Mouse (Mus musculus) frontal cortex, adult (tissue): ENCODE data around the gene Cbfa2t3.
"Not testable (repeated sequence)": the region's sequence is repeated elsewhere in the genome, so short reads cannot be mapped to it uniquely, and the experiment has no call there.

Experiments used
- ATAC-seq: cut with Nextera tagmentation; 2 replicates; pipeline ENCODE4 v1.9.2; 2017; ENCODE audit warnings: mild to moderate bottlenecking, moderate library complexity, mixed read lengths; ENCODE audit not compliant: low TSS enrichment

Gene Cbfa2t3

DNA sequence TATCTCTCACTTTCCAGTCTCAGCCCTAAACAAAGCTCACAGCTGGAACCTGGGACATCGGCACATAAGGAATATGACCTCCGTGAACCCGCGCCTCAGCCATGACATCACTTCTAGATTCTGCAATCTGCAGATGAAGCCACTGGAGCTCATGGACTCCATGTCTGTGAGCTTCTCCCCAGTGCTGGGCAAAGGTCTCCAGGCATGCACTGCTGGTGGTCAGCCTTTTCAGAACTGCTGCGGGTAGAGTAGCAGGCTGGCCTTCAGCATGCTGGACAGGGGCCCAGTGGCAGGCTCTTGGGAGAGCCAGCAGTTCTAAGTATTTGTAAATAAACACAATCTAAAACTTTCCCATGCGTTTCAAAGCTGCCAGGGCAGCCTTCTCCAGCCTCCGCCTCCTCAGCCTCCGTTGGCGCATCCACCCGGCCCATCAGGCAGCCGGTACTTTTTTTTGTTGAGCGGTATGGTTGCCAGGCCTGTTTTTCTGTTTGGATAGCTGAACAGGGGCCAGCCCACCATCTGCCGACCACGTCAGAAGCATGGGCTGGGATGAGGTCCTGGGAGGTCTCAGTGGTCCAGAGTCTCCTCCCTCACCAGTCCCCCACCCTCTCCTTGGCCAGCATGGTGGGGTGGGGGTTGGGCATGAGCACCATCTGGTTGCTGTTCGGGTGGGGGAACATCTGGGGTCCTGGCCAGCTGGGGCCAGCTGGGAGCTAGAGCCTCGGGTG lies 59.2 kb downstream of the Cbfa2t3 start:
- no peak for ATAC-seq

DNA sequence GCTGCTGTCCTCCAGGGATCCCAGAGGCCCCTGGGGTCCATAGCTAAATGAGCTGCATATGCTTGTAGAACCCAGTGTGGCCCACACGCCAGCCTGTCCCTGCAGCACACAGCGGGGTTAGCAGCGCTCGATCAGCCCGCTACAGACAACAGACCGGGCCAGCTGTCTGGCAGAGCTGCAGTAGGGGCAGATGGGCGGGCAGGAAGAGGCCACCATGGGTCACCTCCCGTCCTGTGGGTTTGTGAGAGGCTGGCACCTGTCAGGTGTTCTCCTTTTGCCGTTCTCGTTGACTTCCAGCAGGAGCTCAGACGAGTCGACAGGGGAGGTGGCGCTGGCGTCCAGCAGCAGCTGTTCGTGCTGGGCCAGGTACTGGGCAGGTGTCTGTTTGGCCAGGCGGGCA lies 60.3 kb downstream of the Cbfa2t3 start:
- no peak for ATAC-seq

DNA sequence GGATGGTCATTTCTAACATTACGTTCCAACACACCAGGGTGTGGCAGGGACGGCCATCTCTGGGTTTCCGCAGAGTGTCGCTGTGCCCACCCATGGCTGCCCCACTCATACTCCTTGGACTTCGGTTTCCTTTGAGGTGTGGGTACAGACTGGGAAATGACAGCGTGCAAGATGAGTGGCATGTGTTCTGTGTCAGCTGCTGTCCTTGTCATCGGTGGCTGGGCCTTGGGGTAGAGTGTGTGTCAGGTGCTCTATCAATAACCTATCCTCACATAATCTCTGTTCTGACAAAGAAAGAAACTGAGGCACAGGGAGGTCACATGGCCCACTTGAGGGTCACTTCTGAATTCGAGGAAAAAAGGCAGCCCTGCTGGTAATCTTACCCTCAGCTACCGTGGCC lies 61.7 kb downstream of the Cbfa2t3 start:
- ATAC-seq = no peak

DNA sequence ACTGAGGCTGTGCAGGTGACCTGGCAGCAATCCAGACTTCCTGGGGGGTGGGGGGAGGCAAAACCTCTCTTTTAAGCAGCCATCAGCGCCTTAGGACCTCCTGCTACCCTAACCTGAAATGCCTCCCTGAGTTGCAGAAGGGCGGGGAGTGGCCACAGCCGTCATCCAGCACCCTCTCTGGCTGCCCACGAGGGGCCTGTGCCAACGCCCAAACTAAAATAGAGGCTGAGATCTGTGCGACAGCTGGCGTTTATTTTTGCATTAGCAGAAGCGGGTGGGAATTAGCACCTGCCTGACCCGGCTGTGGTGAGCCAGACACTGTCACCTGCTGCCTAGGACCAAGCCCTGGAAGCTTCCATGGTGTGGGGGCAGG lies 62.1 kb downstream of the Cbfa2t3 start:
- 0 out of 2 replicates have a peak, but pooled peaks have one; percentile 36 for ATAC-seq

DNA sequence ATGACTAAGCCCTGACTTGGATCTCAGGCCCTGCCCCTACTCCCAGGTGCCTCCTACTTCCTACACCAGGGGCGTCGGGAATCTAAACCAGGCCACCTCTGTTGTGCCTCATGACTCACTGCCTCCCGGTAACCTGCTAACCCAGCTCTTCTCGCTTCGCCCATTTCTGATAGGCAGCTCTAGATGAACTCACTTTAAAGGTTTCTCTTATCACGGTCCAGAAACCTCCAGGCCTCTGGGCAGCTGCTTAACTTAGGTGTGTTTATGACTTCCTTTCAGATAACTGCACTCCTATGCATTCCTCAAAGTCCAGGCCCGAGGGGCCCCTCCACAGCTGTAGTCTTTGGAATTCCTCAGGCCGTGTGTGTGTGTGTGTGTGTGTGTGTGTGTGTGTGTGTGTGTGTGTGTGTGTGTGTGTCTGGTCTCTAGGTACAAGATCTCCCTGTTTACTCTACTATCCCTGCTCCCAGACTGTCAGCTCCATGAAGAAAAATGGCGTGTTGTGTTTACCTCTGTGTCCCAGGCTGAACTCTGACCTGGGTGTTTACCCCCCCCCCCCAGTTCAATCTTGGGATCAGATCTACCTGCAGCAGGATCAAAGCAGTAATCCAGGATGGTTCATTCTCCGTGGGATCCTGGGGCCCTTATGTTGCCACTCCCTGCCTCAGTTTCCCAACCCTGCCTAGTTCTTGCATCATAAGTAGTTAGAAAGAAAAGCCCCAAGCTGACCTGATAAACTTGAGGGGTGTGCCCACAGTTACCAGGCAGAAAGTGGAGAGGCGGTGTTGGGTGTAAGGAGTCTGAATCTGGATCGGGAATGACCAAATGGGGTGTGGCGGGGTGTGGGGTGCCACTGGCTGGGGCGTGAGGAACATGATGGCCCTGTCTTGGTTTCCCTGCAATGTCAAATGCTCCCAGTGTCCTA lies 62.8 kb downstream of the Cbfa2t3 start:
- no peak for ATAC-seq

DNA sequence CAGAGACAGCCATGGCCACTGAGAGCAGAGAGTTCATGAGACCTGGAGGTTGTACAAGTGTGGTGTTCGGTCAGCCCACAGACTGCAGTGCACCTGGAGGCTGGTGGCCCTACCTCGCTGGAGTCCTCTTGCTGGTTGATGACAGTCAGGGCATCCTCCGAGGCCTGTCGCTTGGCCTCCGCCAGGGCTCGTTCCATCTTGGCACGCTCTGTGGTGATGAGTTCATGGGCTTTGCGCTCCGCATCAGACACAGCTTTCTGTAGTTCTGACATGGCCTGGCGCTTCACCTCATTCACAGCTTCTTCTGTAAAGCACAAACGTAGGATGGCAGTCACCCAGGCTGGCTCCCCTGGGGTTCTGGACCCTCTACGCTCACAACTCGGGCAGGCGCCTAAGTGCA lies 65.7 kb downstream of the Cbfa2t3 start:
- ATAC-seq = no peak

DNA sequence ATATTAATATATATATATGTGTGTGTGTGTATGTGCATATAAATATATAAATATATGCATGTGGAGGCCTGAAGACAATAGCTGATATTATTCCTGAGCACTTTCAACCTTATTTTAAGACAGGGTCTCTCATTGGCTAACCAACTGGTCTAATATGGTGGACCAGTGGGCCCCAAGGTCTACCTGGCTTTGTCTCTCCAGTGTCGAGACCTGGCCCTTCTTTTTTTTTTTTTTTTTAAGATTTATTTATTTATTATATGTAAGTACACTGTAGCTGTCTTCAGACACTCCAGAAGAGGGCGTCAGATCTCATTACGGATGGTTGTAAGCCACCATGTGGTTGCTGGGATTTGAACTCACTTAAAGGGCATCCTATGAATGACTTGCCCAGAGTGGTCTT lies 66.8 kb downstream of the Cbfa2t3 start:
- ATAC-seq = not testable (repeated sequence)

DNA sequence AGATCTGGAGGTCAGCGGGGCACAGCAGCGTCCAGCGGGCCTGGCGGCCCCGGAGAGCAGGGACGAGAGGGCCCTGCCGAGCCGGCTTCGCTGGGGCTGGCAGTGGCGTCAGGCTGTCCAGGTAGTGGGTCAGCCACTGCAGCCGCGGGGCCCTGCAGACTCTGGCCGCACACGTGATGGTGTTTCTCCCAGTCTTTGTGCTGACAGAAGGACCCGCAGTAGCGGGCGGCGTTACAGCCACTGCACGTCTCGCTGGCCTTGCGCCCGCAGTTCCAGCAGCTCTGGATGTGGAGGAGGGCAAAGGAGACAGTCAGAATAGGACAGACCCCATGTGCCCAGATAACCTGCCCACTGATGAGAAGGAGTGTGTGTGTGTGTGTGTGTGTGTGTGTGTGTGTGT lies 68.2 kb downstream of the Cbfa2t3 start:
- no peak for ATAC-seq

DNA sequence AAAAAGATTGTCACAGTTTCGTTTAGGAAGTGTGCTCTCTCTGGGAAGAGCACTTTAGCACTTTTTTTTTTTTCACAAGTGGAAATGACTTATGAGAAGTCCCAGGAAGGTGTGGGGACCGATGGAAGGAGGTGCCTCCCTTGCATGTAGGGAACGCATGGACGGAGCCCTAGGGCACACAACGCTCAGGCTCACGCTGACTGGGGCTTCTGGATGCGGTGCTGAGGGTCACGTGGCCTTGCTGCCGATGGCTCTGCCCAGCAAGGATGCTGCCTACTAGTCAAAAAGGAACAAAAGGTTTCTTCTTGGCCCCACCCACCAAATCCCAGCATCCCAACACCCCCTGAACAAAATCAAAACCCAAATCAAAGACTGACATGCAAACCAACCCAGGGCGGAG lies 69.5 kb downstream of the Cbfa2t3 start:
- ATAC-seq = no peak

DNA sequence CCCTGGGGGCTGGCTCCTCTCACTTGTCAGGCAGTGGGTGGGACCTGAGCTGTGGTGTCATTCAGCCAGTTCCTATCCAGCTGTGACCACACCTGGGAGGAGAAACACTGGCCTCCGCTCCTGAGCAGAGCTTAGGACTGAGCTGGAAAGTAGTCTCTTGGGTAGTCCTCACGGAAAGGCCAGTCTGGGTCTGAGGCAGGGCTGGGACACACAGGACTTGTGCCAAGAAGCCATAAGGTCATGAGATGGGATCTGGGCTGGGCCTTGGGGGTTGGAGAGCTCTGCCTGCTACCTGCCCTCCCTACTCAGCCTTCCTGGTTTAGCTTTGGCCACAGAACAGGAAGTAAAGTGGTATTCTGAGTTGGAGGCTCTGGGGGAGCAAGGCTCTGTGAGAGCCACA lies 72.0 kb downstream of the Cbfa2t3 start:
- no peak for ATAC-seq

DNA sequence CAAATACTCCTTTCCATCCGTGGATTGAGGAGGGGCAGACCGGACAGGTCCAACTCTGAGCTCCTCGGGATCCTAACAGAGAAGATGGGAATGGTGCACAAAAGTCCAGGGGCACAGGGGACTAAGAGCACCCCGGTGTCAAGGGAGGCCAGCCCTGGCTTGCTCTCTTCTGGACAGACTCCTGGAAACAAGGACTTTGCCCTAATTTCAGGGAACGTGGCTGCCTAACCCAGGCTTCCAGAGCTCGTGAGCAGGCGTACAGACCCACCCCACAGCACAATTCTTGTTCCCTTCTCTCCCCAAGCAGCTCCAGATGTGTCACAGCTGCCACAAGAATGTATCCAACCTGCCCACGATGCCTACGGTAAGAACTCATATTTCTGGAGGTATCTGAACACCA lies 73.1 kb downstream of the Cbfa2t3 start:
- no peak for ATAC-seq

DNA sequence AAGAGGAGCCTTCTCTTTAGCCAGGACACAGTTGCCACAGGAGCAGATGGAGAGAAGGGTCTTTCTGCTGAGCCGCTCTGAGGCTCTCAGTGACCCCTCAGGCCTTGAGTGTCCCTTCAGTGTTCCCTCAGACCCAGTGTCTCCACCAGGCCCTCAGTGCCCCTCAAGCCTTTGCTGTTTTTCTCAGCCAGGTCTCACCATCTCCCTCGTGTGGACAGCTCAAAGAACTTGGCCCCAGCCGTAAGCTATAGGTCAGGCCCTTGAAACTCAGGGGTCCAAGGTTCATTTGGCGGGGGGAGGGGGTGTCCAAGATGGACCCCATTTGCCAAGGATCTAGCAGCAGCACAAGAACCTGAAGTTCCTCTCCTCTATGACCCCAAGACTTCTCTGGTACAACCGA lies 74.3 kb downstream of the Cbfa2t3 start:
- no peak for ATAC-seq

DNA sequence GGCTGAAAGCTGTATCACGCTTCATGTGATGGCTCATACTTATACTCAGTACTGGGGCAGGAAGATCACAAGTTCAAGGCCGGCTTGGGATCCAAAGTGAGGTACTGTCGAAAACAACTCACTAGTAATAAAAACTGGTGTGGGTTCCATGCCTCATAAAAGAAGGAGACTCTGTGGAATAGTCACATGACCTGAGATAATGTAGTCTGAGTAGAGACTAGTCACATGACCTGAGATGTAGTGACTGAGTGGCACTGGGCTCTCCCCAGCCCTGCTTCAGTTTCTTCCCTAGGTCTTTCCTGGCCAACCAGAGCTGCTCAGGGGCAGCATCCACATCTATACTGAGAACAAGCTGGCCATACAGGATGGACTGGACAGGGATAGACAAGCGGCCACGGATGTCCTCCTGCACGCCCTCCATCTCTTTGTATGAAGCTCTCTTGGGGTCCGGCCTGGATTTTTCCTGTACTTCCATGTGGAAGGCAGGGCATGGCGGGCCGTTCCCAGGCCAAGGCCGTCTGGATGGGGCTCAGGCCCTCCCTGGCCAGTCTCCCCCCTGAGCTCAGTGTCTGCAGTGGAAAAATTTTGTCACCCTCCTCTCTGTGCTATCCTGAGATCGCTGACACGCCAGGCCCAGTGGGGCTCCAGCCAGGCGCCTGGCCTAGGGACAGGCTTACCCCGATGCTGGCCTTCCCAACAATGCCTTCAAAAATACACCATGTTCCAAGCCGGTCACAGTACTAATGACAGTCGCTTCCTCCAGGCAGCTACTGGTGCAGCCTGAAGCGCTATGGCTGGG lies 74.9 kb downstream of the Cbfa2t3 start:
- no peak for ATAC-seq

DNA sequence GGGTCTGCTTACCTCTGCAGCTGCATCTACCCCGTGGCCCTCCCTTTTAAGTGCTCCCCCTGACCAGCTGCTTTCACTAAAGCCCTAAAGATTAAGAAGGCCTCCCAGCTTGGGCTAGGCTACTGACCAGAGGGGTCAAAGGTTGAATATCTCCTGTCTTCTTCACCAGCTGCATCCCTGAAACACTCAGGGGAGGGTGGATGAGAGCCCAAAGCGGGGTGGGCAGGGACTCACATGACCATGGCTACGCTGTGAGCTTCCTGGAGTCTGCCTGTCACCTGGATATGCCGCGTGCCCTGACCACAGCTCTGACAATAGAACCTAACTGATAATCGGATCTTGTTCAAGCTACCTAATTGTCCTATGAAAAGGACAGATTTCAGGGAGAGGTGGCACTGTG lies 76.2 kb downstream of the Cbfa2t3 start, which contains the start of gene Pabpn1l:
Gene Pabpn1l (minus strand): TSS at position 13 of the 400 bp plus-strand sequence.
- ATAC-seq = no peak

DNA sequence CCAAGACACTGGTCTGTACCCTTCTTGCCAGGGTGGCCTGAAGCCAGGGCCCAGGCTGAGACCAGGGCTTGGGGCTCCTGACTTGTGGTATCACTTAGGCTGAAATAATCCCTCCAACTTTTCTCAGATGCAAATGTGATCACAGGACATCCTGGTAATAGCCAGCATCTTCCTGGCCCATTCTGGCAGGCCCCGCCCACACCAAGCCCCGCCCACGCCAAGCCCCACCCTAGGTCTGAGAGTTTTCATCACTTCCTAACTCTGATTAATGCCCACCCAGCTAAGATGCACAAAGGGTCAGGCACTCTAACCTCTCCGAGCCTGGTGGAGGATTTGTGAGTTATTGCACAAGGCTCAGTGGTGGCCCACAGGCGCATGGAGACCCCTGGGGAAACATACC lies 78.5 kb downstream of the Cbfa2t3 start:
- ATAC-seq = no peak

DNA sequence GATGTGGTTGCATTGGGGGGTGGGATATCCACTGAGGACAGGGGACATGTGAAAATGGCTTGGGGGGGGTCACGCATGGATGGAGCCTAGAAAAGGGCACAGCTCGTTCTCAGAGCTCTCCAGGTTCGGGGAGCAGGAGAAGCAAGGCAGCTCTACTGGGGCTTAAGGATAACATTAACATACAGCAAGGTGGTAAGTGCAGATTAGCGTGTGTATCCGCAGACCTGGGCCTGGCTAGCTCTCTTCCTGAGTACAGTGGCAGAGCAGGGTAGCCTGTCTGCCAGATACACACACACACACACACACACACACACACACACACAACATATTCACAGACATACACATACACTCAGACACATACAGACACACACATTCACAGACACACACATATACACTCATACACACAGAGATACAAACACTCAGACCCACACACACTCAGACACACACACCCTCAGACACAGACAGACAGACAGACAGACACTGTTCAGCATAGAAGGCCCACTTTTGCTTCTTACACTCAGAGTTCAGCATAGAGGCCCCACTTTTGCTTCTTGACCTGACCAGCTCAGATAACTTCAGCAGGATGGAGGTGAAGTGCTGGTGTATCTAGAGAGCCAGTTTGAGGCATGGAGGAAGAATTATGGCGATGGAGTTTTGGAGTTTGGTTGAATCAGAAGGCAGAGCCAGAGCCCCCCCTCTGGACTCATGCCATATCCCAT lies 80.1 kb downstream of the Cbfa2t3 start:
- no peak for ATAC-seq

DNA sequence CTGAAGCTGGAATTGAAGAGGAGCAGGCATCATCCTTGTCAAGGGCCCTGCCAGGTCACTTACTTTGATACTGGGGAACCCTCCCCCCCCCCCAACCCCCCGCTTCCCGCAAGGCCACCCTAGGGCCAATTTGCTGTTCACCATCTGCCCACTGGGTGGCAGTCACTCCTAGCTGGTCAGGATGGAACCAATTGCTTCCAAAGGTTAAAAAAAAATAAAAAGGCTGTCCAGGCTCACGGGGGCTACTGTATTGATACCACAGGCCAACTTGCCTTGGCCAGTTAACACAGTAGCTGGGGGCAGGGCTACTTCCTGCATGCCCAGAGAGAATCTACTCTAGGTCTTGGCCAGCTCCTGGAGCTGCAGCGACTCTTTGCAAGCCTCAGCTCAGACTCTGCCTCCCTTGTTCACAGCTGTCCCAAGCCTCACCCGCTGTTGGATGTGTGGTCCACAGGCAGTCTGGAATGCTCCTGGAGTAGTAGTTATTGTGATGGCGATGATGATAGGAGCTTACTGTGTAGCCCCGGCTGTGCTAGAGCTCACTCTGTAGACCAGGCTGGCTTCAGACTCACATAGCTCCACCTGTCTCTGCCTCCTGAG lies 80.9 kb downstream of the Cbfa2t3 start:
- peak; percentile 53; the same call in 1 of the 2 replicates for ATAC-seq

DNA sequence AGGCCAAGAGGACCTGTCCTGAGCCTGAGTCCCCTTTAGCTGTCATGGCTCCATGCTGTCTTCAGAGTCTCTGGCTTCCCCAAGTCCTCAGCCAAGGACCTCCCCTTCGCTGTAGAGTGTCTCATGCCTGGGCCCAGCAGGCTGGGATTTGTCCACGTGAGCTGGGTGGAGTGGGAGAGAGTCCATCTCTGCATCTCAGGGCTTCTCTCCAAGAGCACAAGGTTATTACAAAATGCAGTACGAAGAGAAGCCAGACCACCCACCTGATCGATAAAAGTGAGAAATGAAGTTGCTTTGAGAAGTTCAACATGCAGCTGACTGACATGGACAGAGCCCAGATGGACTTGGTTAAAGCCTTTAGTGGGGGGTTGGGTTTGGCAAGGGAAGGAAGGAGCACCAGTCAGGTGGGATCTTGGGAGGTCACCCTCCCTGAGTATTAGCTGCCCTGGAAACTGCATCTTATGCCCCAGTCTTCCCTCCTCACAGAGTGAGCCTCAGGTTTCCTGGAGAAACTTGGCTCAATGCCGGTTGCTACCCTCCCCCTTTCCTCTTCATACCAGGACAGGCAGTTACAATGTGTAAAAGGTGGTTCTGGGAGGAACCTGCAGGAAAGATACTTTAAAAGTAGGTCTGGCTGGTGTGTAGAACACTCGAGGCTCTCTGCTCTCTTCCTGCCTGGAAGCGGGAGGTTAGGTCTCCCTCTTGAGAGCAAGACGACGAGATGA lies 82.6 kb downstream of the Cbfa2t3 start:
- ATAC-seq = no peak

DNA sequence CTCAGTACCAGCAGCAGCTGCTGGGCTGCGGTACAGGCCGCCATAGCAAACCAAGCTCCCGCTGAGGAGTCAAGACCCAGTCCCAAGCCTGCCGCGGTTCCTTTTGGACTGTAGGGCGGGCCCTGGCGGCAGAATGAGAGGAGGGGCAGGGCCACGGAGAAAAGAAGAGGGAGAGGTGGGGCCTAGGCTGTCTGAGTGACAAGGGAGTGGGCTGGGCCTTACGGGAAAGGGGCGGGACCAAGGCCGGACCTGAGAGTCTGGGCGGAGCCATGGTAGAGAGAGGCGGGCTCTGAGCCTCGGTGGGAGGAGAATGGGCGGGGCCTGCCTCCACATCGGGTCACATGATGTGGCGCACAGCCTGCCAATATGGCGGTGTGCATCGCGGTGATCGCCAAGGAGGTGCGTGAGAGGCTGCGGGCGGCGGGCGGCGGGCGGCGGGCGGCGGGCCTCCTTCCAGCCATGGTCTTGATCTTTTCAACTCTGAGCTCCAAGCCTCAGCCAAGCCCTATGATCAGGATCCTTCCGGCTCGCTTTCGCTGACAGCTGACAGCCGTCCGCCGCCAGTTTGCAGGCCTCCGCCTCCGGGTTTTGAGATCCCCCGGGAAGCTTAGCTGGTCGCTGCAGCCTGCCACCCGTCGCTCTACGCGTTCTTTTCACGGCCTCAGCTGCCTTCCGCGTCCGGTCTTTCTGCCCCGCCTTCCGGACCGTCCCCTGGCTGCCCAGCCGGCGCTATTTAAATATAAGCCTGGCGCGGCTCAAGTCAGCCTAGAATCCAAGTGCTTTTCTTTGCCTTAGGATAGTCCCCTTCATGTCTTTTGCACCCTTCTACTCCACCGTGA lies 87.4 kb downstream of the Cbfa2t3 start, which contains the start of the genes Galns and Trappc2l:
Gene Galns (minus strand): TSS at position 169 of the 839 bp plus-strand sequence.
Gene Trappc2l (plus strand): TSS at position 346 of the 839 bp plus-strand sequence.
- peak; percentile 97 for ATAC-seq
